Mouse (Mus musculus) thymus, postnatal 0 days (tissue): ENCODE measurements around the gene Thtpa. TPM values are rescaled to one million over a fixed set of nuclear protein-coding genes. Genes with fewer than 3 reads are reported as not detected.
A peak's percentile ranks its signal among the peaks of the same experiment; 100 is the strongest.

Experiments
- DNase-seq: peaks from one replicate; pipeline ENCODE4 v3.0.0-alpha.2; 2015; ENCODE audit warnings: low spot score
- polyA plus RNA-seq: library from polyadenylated mRNA; unstranded; fragments of >200 nt; fragmentation: Nextera tagmentation; extraction: Ambion mirVana; gene quantifications from 2 replicates; pipeline ENCODE4 v1.2.1, GENCODE M21; 2015

The Thtpa gene
- polyA plus RNA-seq, 1 experiment from 2014 or later = 9.8 TPM

DNA sequence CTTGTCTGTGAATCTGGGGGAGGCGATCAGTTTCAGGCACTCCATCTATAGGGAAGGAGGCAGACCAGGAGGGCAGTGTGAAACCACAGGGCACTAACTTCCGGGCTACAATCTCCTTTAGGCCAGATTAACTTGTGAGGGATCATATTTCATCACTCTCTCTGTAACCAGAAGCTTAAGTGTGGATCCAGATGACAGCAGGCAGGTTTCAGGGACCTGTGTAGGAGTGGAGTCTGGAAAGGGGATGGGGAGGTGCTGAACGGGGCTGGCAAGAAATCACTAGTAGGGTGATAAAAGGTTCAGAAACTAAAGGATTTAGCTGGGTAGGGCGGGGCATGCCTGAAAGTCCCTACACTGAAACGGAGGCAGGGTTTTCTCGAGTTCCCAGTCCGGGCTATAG lies 10.8 kb downstream of the Thtpa start:
- no peak for DNase-seq

DNA sequence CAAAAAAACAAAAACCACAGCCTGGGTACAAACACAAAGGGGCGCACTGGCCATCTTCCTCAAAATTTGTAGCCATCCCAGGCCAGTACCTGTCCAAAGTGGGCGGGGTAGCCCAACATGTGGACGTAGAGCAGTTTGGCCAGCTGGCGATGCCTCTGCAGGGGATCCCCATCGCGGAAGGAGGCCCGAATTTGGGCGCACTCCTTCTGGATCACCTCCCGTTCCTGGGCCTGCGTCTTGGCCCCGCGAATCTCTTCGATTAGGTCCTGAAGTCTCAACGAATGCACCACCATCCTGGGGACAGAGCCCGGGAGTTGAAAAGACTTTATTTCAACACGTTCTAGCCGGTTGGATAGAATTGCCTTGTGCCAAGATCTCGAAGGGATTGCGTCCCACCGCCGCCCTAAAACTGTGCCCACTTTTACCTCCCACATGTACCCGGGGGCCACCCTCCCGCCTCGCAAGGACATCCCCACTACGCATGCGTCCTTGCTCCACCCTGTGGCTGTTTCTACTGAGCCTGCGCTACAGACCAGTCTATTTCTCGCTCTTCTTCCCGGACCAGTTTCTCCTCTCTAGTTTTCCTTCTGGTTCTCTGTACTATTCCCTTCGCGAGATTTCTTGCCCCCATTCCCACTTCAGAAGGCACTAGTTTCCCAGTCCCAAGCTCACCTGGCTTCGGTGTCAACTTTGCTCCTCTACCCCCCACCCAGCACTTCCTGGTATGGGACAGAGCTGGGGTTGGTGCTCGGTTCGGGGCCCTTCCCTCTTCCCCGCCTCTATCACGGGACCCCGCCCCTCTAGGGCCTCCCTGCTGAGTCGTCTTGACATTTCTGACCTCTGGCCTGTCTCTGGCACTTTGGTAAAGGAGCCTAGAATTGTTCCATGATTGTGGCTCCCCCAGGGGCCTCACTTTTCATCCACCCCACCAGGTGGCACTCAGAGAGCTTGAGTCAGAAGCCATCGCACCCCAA lies 11.5 kb downstream of the Thtpa start, which contains the start of gene Ap1g2:
Ap1g2 (minus strand) TSS at position 758 of the 974 bp plus-strand sequence.
- DNase-seq = peak; percentile 83

DNA sequence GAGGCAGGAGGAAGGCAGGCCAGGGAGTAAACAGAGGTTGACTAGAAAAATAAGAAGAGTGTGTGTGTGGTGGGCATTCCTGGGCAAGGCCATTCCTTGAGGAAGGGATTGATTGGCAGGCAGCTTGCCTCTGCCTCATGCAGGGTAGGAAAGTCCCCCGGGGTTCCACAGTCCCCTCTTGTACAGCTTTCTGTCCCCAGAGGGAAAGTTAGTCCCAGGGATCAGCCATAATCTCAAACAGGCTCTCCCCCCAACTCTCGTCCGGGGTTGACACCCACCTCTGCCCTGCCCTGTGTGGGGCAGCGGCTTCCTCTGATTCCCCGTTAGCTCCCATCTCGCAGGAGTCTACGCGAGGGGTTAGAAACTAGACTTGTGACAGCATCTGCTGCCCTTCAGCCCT lies 12.4 kb downstream of the Thtpa start:
- DNase-seq = no peak

DNA sequence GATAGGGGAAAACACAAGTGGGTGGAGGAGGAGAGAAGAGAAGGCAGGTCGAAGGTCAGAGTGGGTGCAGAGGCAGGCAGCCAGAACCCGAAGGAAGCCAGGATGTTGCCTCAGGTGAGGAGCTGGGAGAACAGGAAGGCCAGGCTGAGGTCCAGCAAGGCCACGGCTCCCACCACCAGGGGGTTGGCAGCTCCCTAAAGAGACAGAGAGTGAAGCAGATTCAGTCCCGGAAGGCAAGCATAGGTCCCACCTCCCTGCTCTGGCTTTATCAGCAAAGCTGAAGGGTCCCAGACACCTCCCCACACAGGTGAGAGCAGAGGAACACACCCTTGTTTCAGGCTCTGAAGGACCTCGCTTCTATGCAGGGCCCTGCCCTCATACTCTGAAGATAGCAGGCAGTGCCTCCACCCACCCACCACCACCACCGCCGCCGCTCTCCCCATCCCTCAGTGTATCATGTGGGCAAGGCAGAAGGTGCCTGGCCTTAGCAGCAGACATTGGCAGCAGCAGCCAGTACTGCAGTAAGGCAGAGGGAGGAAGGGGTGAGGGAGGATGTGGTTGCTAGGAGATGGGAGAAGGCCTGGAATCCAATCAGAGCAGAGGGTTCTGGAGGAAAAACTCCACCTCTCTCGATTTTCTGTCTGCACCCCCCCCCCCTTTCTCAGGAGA lies 13.8 kb downstream of the Thtpa start:
- DNase-seq = no peak

DNA sequence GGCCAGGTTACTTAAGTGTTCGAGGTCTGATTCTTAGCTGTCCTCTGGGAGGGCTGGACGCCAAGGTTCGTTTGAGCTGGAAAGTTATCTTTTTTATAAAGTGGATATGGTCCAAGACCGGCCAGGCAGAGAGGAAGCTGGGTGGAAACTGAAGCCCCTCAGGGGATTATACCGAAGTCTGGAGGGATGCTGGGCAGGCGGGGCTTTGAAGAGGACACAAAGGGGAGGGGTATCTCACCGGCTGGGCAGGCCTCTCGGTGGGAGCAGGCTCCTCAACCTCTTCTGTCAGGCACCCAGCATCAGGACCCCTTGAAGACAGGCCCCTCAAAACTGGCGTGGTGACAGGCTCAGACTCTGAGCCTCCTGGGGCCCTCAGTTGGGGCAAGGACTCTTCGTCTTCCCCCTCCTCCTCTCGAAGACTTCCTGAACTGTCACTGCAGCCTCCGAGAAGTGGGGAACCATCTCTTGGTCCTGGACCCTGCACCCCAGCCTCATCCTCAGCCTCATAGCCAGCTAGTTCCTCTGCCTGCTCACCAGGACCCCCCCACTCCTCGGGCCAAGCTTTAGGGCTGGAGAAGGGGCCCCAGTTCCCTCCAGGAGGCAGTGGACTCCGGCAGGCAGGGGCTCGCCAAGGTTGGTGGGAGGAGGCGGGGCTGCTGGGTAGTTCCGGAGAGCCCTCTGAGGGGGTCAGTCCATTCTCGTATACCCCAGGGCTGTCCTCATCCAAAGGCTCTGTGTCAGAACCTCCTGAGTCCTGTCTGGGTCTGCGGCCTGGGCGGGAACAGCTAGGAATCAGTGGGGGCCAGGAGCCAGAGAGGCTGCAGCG lies 14.7 kb downstream of the Thtpa start:
- DNase-seq = no peak

DNA sequence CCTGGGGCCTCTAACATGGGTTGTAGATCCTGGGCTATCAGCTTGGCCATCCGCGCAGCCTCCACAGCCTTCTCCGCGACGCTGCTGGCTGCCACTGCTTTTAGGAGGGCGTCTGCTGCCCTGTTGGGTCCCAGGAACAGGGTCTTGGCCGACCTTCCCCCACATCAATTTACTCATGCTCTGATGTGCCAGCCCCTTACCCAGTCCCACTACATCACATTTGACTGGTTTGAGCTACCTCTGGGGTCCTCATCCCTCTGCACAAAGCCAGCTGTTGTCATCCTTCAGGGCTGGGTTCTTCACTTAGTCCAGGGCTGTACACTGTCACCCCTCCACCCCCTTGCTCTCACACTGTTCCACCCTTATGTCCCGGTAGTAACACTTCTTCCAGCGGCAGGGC lies 15.5 kb downstream of the Thtpa start:
- no peak for DNase-seq

DNA sequence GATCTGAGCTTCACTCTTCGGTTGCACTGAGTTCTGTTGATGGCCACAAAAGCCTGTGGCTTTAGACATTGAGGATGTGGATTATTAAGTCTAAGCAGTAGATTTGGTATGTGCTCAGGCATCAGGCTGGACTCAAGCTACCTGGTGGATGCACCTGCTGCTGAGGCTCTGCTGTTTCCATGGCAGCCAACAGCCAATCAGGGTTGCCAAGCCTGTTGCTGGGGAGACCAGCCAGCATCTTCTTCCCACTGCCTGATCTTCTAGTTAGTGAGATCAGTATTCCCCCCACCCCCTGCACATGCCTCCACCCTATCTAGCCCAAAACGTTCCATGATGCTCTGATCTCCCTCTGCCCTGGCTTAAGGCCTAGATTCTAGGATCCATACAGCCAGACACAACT lies 17.1 kb downstream of the Thtpa start:
- DNase-seq = no peak

DNA sequence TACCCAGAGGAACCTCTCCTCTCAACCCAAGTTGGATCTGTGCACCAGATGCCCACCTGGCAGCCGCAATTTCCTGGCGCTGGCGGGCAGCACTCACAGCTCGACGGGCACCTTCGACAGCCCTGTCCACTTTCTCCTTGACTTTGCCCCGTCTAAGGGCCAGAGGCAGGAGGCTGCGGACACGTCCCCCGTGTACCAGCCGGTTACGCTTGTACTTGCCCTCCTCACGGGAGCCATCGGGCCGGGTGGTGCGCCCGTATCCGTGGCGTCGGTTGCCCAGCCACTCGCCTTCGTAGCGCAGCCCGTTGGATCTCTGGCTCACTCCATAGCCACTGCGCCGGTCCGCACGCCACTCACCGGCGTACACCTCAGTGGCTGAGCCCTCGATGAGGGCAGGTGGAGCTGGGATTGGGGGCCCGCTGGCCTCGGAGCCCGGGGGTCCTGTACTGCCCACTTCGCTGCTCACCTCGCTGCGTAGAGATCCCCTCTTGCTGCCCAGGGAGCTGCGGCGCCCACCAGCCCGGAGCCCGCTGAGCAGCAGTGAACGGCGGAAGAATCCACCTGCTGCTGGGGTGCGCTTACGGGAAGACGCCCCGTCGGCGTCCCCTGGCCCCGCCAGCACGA lies 18.9 kb downstream of the Thtpa start:
- DNase-seq = no peak

DNA sequence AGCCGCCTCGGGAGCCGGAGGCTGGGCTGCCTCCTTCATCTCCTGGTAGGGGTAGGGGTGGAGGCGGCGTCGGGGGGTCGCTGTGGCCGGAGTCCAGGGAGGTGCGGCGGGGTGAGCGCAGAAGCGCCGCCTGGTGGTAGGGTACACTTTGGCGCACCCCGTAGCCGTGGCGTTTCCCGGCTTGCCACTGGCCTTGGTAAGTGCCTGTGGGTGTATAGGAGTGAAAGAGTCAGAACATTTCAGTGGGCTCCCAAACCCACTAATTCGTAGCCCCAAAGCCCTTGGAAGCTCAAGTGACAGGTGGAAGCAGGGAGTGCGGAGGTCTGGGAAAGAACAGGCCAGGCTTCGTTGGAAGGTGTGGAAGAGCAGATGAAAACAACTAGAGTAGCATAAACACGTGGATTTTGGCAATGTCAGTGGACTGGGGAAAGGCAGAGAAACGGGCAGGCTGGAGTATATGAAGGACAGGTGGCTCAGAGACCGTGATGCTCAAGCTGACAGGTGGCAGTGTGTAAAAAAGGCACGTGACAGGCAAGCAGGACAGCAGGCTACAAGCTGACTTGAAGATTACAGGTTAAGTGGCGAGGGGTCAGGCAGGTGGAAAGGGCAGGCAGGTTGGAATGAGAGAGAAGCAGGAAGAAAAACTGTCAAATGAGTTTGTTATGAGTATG lies 19.5 kb downstream of the Thtpa start:
- DNase-seq = peak; percentile 15

DNA sequence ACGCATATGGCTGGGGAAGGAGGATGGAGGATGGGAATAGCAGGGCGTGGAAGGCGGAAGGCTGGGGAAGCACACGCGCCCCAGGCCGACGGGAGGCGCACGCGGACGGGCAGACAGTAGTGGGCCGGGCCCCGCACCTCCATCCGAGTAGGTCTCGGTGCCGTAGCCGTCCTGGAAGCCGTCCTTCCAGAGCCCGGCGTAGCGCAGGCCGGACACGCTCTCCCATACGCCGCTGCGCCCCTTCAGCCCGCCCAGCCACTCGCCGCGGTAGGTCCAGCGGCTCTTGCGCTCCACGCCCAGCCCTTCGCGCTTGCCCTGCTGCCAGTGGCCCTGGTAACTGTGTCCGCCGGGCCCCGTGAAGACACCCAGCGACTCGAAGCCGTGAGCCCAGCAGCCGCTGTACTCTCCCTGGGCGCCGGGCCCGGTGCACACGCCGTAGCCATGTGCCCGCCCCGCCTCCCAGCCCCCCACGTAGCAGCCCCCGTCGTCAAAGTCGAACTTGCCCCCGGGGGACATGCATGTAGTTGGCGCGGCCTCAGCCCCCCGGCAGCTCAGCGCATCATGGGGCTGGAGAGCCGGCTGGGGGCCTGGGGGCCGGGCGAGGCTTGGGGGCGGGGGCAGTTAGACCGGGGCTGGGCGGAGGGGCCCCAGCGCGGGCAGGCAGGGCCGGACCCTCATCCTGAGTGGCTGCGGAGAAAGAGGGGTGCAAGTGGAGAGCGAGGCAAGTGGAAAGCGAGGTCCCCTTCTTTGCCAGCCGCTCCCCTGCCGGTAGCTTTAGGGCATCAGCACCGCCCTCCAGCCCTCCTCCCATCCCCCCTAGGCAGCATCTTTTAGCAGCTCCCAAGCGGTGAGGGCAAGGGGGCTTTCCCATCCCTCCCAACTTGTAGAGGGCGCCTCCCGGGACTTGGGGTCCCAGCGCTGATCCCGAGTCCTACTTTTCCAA lies 20.4 kb downstream of the Thtpa start:
- DNase-seq = peak; percentile 20

DNA sequence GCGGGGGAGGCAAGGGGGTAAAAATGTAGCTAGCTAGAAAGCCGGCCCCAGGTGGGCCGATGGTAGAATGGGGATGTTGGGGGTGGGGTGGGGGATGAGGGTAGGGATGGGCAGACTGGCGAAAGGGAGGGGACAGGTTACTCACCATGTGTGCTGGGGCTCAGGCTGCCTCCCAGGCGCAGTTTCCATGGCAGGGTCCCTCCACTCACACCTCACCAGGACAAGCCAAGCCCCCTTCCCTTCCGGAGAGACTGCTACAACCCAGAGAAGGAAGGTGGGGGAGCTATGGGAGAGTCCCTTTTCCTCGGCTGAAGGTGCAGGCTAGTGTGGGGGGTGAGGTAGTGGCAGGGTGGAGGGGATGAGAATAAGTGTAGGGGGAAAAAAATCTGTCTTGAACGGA lies 21.3 kb downstream of the Thtpa start:
- no peak for DNase-seq

DNA sequence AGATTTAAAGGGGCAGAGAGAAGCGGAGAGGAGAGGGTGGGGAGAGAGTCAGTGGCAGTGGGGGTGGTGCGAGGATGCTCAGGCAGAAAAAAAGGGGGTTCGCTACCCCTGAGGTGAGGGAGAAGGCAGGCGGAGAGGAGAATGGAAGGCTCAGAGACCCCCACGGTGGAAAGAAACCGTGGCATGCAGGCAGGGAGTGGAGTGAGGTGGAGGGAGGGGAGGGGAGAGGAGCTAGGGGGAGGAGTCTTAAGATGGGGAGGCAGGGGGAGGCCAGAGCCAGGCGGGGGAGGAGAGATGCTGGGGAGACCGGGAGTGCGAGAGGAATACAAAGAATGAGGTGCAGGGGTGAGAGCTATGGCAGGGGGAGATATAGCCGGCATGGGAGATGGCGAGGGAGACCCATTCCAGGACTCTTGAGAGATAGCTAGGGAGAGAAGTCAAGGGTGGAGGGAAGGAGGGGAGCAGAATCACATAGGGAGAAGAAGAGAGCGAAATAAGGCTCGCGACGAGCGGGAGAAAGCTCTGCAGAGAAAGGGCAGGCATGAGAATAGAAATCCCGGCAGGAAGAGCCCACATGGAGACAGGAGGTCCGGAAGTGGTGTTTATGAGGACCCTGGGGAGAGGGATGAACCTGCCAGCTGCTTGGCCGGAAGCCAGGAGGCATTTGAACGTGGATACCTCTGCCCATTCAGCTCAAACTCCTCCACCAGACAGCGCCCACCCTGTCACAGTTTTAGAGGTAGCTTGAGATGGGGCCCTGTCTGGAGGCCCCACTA lies 22.0 kb downstream of the Thtpa start, which contains the start of gene Jph4:
Jph4 (minus strand) TSS at position 511 of the 776 bp plus-strand sequence.
- DNase-seq = no peak

DNA sequence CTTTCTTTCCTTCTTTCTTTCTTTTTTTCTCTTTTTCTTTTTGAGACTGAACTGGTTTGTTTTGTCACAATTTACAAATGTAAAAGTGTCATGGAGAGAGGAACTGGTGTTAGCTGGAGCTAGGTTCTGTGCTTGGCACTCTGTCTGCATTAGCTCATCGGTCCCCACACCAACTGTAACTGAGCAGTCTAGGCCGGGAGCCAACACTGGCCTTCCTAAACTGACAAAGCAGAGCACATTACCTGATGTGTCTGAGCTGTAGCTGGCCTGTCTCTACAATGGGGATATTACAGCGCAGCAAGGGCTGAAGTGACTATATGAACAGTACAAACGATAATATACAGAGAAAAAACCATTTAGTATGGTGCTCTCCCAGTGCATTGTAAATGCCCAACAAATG lies 24.3 kb downstream of the Thtpa start:
- no peak for DNase-seq

DNA sequence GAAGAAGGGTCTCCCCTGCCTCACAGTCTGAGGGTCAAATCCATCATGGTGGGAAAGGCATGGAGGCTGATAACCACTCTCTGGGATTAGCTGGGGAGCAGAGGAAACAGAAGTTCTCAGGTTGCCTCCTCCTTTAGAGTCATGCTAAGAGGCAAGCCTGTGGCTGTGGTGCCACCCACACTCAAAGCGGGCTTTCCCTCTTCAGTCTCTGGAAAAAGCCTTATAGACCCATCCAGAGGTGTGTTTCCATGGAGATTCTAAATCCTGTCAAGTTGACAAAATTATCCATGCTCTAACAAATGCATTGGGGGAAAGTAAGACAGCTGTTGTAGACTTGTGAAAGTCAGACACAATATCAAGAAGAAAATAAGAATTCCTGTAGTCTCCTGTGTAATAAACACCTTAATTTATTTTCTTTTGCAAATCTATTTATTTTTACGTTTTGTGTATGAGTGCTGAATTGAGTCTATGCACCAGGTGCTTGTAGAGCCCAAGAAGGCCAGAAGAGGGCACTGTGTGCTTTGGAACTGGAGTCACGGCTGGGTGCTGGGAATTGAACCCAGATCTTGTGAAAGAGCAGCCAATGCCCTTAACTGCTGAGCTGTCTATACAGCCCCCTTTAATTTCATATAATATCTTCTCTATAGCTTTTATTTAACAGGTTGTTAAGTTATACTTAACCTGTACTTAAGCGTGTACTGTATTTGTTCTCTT lies 25.0 kb downstream of the Thtpa start:
- no peak for DNase-seq

DNA sequence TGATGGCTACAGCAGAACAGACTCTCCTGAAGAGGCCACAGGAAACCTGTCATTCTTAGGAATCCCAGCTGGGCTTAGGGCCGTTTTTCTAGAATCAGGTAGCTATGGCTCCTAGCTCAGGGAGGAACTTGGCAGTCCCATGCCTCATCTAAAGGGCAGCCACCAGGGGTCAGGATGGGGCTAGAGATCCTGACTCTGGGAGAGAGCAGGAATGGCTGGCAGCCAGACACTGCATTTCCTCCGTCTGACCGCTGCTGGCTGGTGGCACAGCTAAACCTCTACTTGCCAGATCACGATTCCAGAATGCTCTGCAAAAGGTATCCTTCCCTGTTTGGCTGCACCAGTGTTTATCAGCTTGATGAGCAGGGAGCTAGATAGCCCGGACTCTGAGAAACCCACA lies 27.4 kb downstream of the Thtpa start:
- peak; percentile 15 for DNase-seq

DNA sequence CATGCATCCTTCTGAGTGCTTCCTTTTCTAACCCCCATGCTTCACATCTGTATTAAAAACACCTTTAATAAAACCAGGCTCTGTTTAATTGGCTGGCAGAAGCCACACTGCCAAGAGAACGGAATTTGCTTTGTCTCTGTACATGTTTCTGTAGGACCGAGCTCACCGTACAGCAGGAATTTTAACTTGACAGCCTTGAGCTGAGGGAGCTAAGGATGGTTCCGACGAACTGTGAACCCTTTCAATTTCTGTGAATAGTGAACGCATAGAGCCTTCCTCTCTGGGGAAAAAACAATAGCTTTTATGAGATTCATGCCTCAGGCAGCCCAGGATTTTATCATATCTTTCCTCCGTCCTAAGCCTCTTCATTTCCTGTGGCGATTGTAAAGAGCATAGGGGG lies 27.8 kb downstream of the Thtpa start:
- DNase-seq = no peak

DNA sequence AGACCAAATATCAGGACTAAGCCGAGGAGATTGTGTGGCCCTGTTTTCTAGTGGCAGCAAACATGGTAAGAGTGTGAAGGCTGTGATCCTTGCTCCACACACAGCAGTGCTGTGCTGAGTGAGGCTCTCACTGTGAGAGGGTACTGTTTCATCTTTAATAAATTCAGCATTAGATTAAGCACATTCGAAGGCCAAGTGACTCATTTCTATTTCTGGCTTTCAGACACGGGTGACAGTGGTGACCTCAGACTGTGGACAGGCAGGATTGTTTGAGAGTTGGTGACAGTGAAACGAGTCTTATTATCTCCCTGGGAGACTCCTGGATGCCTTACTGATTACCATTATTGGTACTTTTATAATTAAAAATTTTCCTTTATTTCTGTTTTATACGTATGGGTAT lies 31.1 kb downstream of the Thtpa start:
- DNase-seq = no peak

DNA sequence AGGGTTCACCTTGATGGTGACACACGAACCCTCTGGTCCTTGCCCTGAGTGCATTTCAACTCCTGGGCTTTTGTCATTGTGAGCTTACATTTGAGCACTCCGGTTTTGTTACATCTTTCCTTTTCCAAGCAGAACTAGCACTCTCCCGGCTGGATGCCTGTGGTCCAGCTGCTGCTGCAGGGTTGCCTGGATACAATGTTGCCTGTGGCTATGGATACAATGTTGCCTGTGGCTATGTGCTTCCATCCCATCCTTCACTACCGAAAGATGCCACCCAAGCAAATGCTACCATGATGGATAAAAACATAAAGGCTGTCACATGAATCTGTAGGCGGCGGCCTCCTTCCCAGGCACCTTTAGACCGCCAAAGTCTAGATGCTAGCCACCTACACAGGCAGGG lies 31.9 kb downstream of the Thtpa start:
- DNase-seq = no peak
